Mouse (Mus musculus) forebrain, embryonic 16.5 days (tissue): ENCODE data around the gene Ehd4. TPM values are rescaled to one million over a fixed set of nuclear protein-coding genes. Genes with fewer than 3 reads are reported as not detected.

Source experiments
- ATAC-seq: fragments of 200-750 bp; cut with Nextera tagmentation; 2 replicates; pipeline ENCODE4 v1.8.0; 2017; ENCODE audit warnings: mild to moderate bottlenecking, moderate library complexity
- H3K27ac ChIP-seq: fragments of 300-500 bp; sonication (generic); 2 replicates; pipeline ENCODE4 v1.5.1; 2014; ENCODE audit warnings: low read length, control low read depth
- H3K27me3 ChIP-seq: fragments of 300-500 bp; sonication (generic); replicated peaks from 2 replicates; pipeline ENCODE4 v1.6.1; 2014; ENCODE audit warnings: low read length; ENCODE audit not compliant: control insufficient read depth, insufficient read depth
- H3K36me3 ChIP-seq: fragments of 300-500 bp; sonication (generic); 2 replicates; pipeline ENCODE4 v1.6.1; 2014; ENCODE audit not compliant: control insufficient read depth, insufficient read depth
- H3K4me1 ChIP-seq: fragments of 300-500 bp; sonication (generic); replicated peaks from 2 replicates; pipeline ENCODE4 v1.6.1; 2014; ENCODE audit warnings: low read length; ENCODE audit not compliant: control insufficient read depth, insufficient read depth
- H3K4me2 ChIP-seq: fragments of 300-500 bp; sonication (generic); 2 replicates; pipeline ENCODE4 v1.6.1; 2014; ENCODE audit warnings: mild to moderate bottlenecking, low read length, control low read depth
- H3K4me3 ChIP-seq: fragments of 300-500 bp; sonication (generic); replicated peaks from 2 replicates; pipeline ENCODE4 v1.5.1; 2014; ENCODE audit warnings: mild to moderate bottlenecking, low read length, control low read depth
- H3K9ac ChIP-seq: fragments of 300-500 bp; sonication (generic); replicated peaks from 2 replicates; pipeline ENCODE4 v1.6.1; 2014; ENCODE audit warnings: low read depth, low read length, control low read depth
- H3K9me3 ChIP-seq: fragments of 300-500 bp; sonication (generic); 2 replicates; pipeline ENCODE4 v1.6.1; 2016; ENCODE audit warnings: low read length; ENCODE audit not compliant: control insufficient read depth
- WGBS: fragments of 180-500 bp; shearing (Covaris S2); extraction: QIAGEN DNeasy Blood & Tissue Kit; methylation state at CpG from one replicate; pipeline ENCODE4 v1.1.7; 2014; 5-methylcytosine and 5-hydroxymethylcytosine counted together
- polyA plus RNA-seq: library from polyadenylated mRNA; unstranded; fragments of >200 nt; fragmentation: Nextera tagmentation; extraction: Ambion mirVana; gene quantifications from 2 replicates; pipeline ENCODE4 v1.2.1, GENCODE M21; 2015

Ehd4 gene
- polyA plus RNA-seq, 1 experiment from 2014 or later, result 9.7 TPM

GRCm38 (mm10) chr2:120108077-120108476 lies 46.3 kb downstream of the Ehd4 start:
- no peaks in the 10 kb centered on the region for H3K9me3 ChIP-seq
- H3K36me3 ChIP-seq, result no peaks in the 10 kb centered on the region
- no peak overlapping the region for H3K27ac ChIP-seq
- H3K4me2 ChIP-seq, result no peak overlapping the region
- no peak overlapping the region for H3K4me3 ChIP-seq
- no peak for ATAC-seq
- WGBS, result 84% methylated on average over 4 of the region's 4 CpGs
- no peaks in the 10 kb centered on the region for H3K4me1 ChIP-seq
- no peaks in the 10 kb centered on the region for H3K27me3 ChIP-seq
- H3K9ac ChIP-seq, result no peak overlapping the region

- Histone ChIP-seq H3K4me2 (no peak overlapping the region), H3K4me1 (no peaks in the 10 kb centered on the region), H3K36me3 (no peaks in the 10 kb centered on the region), H3K4me3 (no peak overlapping the region), H3K9me3 (no peaks in the 10 kb centered on the region), H3K27ac (no peak overlapping the region), H3K27me3 (no peaks in the 10 kb centered on the region), H3K9ac (no peak overlapping the region)
- no peak for ATAC-seq
- WGBS, result 93% methylated on average over 2 of the region's 2 CpGs
Observed at GRCm38 (mm10) chr2:120107446-120107845, 47.0 kb downstream of the Ehd4 start.

- Histone ChIP-seq H3K4me1 (no peaks in the 10 kb centered on the region), H3K27me3 (no peaks in the 10 kb centered on the region), H3K4me2 (no peak overlapping the region), H3K27ac (no peak overlapping the region), H3K4me3 (no peak overlapping the region), H3K9ac (no peak overlapping the region), H3K36me3 (no peaks in the 10 kb centered on the region), H3K9me3 (no peaks in the 10 kb centered on the region)
- WGBS, result 85% methylated on average over 8 of the region's 8 CpGs
- ATAC-seq, result no peak
Observed at GRCm38 (mm10) chr2:120106397-120106973, 47.9 kb downstream of the Ehd4 start.

- no peak for ATAC-seq
- Histone ChIP-seq H3K27ac (no peak overlapping the region), H3K4me1 (no peaks in the 10 kb centered on the region), H3K9me3 (no peaks in the 10 kb centered on the region), H3K4me3 (no peak overlapping the region), H3K27me3 (no peaks in the 10 kb centered on the region), H3K36me3 (no peaks in the 10 kb centered on the region), H3K4me2 (no peak overlapping the region), H3K9ac (no peak overlapping the region)
- WGBS, result 75% methylated on average over 3 of the region's 3 CpGs
Observed at GRCm38 (mm10) chr2:120105861-120106260, 48.5 kb downstream of the Ehd4 start.

GRCm38 (mm10) chr2:120102881-120103280 lies 51.5 kb downstream of the Ehd4 start:
- Histone ChIP-seq H3K36me3 (no peaks in the 10 kb centered on the region), H3K4me1 (no peaks in the 10 kb centered on the region), H3K9ac (no peak overlapping the region), H3K27ac (no peak overlapping the region), H3K4me2 (no peak overlapping the region), H3K9me3 (no peaks in the 10 kb centered on the region), H3K4me3 (no peak overlapping the region), H3K27me3 (no peaks in the 10 kb centered on the region)
- 78% methylated on average over 6 of the region's 6 CpGs for WGBS
- no peak for ATAC-seq

DNA sequence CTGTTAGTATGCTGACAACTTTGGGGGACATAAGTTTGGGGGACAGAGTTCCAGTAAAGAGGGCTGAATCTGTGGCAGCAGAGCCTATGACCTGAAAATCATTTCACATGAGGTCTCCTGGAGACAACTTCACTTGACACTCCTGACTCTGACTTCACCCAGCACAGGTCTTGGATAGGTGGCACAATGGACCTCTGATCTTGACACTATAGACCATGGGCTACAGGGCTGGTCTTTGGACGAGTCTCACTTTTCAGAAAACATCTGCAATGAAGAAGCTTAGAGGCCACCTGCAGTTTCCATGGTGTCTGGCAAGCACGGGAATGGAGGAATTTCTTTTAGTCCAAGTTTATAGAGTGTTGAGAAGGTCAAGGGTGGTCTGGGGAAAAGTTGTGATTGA lies 52.0 kb downstream of the Ehd4 start:
- WGBS, result 66% methylated on average over 2 of the region's 2 CpGs
- no peaks in the 10 kb centered on the region for H3K36me3 ChIP-seq
- no peaks in the 10 kb centered on the region for H3K9me3 ChIP-seq
- no peak overlapping the region for H3K27ac ChIP-seq
- H3K4me3 ChIP-seq, result no peak overlapping the region
- no peak overlapping the region for H3K4me2 ChIP-seq
- no peak overlapping the region for H3K9ac ChIP-seq
- no peaks in the 10 kb centered on the region for H3K27me3 ChIP-seq
- H3K4me1 ChIP-seq, result no peaks in the 10 kb centered on the region
- no peak for ATAC-seq

GRCm38 (mm10) chr2:120101961-120102360 lies 52.4 kb downstream of the Ehd4 start:
- WGBS, result 92% methylated on average over 11 of the region's 11 CpGs
- no peak overlapping the region for H3K27ac ChIP-seq
- H3K9ac ChIP-seq, result no peak overlapping the region
- H3K36me3 ChIP-seq, result no peaks in the 10 kb centered on the region
- H3K27me3 ChIP-seq, result no peaks in the 10 kb centered on the region
- no peak overlapping the region for H3K4me2 ChIP-seq
- no peaks in the 10 kb centered on the region for H3K9me3 ChIP-seq
- no peak overlapping the region for H3K4me3 ChIP-seq
- no peak for ATAC-seq
- no peaks in the 10 kb centered on the region for H3K4me1 ChIP-seq

DNA sequence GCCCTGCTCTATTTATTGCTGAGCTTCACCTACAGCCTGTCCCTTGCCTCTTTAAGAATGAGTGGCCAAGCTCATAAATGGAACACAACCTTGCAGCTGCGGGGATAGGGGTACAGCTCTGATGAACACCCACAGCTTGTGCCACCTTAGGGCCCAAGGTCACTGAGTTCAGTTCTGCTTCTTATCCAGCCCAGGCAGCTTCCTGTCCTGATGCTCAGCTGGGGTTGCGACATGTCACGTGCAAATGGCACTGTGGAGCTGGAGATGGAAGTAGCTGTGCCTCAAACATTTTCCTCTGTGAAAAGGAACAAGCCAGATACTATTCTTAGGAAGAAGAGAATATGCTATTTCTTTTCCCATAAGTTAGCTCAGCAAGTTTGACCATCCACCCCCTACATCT lies 54.5 kb downstream of the Ehd4 start:
- no peaks in the 10 kb centered on the region for H3K4me1 ChIP-seq
- no peak overlapping the region for H3K4me2 ChIP-seq
- H3K27me3 ChIP-seq, result no peaks in the 10 kb centered on the region
- H3K27ac ChIP-seq, result no peak overlapping the region
- H3K4me3 ChIP-seq, result no peak overlapping the region
- WGBS, result 91% methylated on average over 3 of the region's 3 CpGs
- H3K9me3 ChIP-seq, result no peaks in the 10 kb centered on the region
- ATAC-seq, result no peak
- no peak overlapping the region for H3K9ac ChIP-seq
- H3K36me3 ChIP-seq, result no peaks in the 10 kb centered on the region

- Histone ChIP-seq H3K4me2 (no peak overlapping the region), H3K36me3 (no peaks in the 10 kb centered on the region), H3K4me3 (no peak overlapping the region), H3K27ac (no peak overlapping the region), H3K4me1 (no peaks in the 10 kb centered on the region), H3K9ac (no peak overlapping the region), H3K9me3 (no peaks in the 10 kb centered on the region), H3K27me3 (no peaks in the 10 kb centered on the region)
- 82% methylated on average over 4 of the region's 4 CpGs for WGBS
- ATAC-seq, result no peak
Observed at GRCm38 (mm10) chr2:120099263-120099662, 55.1 kb downstream of the Ehd4 start.

DNA sequence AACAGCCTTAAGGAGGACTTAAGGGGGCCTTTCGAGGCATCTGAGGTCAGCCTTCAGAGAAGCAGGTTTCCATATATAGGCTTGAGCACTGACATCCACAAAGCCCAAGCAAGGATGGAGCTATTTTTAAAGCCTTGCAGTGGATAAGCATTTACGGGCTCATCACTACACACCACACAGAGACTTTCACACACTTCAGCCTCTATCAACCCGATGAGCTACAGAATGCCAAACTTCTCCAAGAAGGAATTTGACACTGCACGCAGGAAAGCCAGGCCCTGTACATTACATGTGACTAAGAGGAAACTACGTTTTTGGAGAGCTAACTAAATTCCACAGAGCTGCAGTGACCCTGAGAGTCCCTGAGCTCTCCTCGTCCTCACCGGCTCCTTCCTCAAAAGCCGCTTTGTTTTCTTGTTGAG lies 55.6 kb downstream of the Ehd4 start:
- Histone ChIP-seq H3K9ac (no peak overlapping the region), H3K4me2 (no peak overlapping the region), H3K27ac (no peak overlapping the region), H3K4me3 (no peak overlapping the region), H3K27me3 (no peaks in the 10 kb centered on the region), H3K4me1 (no peaks in the 10 kb centered on the region), H3K9me3 (no peaks in the 10 kb centered on the region), H3K36me3 (no peaks in the 10 kb centered on the region)
- 75% methylated on average over 8 of the region's 8 CpGs for WGBS
- ATAC-seq, result no peak
